Mouse (Mus musculus) E14TG2a.4 (cell line): ENCODE results near the gene Clec1a.

Experiments
- H3K27me3 ChIP-seq: 2 replicates; pipeline ENCODE4 v1.6.1; 2014; ENCODE audit warnings: low read length, control low read depth; ENCODE audit not compliant: insufficient read depth
- H3K36me3 ChIP-seq: 2 replicates; pipeline ENCODE4 v1.6.1; 2014; ENCODE audit warnings: low read length, control low read depth; ENCODE audit not compliant: insufficient read depth
- H3K4me1 ChIP-seq: replicated peaks from 2 replicates; pipeline ENCODE4 v1.6.1; 2014; ENCODE audit warnings: low read depth, low read length, control low read depth
- H3K4me3 ChIP-seq: replicated peaks from 2 replicates; pipeline ENCODE4 v1.5.1; 2014; ENCODE audit warnings: mild to moderate bottlenecking, low read length
- H3K9me3 ChIP-seq: 2 replicates; pipeline ENCODE4 v1.6.1; 2014; ENCODE audit warnings: low read length, control low read depth
- CTCF ChIP-seq: conservative IDR thresholded peaks from 2 replicates; pipeline ENCODE4 v1.5.1; 2014; ENCODE audit warnings: low read length
- NANOG ChIP-seq: IDR thresholded peaks from 2 replicates; pipeline ENCODE4 v1.6.1; 2014; ENCODE audit warnings: borderline replicate concordance, low read length, mixed read lengths
- POU5F1 ChIP-seq: IDR thresholded peaks from 2 replicates; pipeline ENCODE4 v1.6.1; 2014; ENCODE audit warnings: low read length, borderline replicate concordance

The Clec1a gene

GRCm38 (mm10) chr6:129422311-129422710 is 29.5 kb downstream of the Clec1a start:
- no peak for TF ChIP-seq NANOG
- no peak for TF ChIP-seq CTCF
- no peak for TF ChIP-seq POU5F1
- no peaks in the 10 kb centered on the region for H3K27me3 ChIP-seq
- no peaks in the 10 kb centered on the region for H3K9me3 ChIP-seq
- H3K4me1 ChIP-seq, result no peaks in the 10 kb centered on the region
- H3K36me3 ChIP-seq, result no peaks in the 10 kb centered on the region
- no peak overlapping the region for H3K4me3 ChIP-seq

GRCm38 (mm10) chr6:129414177-129414576 is 37.6 kb downstream of the Clec1a start:
- Histone ChIP-seq H3K36me3 (no peaks in the 10 kb centered on the region), H3K4me1 (no peaks in the 10 kb centered on the region), H3K4me3 (no peak overlapping the region), H3K9me3 (no peaks in the 10 kb centered on the region), H3K27me3 (no peaks in the 10 kb centered on the region)
- TF ChIP-seq NANOG, result no peak

GRCm38 (mm10) chr6:129408562-129408961 is 43.2 kb downstream of the Clec1a start, which contains the start of gene Clec9a:
Gene Clec9a, plus strand, starts transcription at chr6:129408862.
- H3K4me1 ChIP-seq, result no peaks in the 10 kb centered on the region
- TF ChIP-seq CTCF (no peak), NANOG (no peak), POU5F1 (no peak)
- no peak within 1 kb of the TSS for H3K4me3 ChIP-seq
- no peaks in the 10 kb centered on the region for H3K9me3 ChIP-seq
- H3K27me3 ChIP-seq, result no peaks in the 10 kb centered on the region
- H3K36me3 ChIP-seq, result no peaks in the 10 kb centered on the region

- Histone ChIP-seq H3K36me3 (no peaks in the 10 kb centered on the region), H3K27me3 (no peaks in the 10 kb centered on the region), H3K4me3 (no peak overlapping the region), H3K4me1 (no peaks in the 10 kb centered on the region), H3K9me3 (no peaks in the 10 kb centered on the region)
- TF ChIP-seq CTCF (no peak), POU5F1 (no peak), NANOG (no peak)
Measured at GRCm38 (mm10) chr6:129407324-129407723, 44.5 kb downstream of the Clec1a start.

DNA sequence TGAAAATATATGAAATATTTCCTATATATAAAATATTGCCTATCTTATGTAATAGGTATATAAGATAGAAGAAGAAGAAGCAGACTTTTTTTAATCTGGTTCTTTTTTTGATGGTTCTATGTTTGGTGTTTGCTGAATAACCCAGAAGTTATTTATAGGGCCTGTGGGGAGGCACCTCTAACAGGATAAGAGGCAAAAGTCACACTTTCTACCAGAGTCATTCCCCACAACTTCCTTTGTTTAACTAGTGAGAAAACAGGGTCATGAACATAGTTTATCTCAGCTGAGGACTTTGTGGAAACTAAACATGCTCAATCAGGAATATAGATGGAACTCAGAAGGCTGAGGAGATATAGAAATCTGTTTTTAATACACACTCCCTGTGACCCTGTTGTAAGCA is 45.8 kb downstream of the Clec1a start:
- no peak for TF ChIP-seq POU5F1
- TF ChIP-seq CTCF, result no peak
- no peak for TF ChIP-seq NANOG
- no peaks in the 10 kb centered on the region for H3K9me3 ChIP-seq
- H3K36me3 ChIP-seq, result no peaks in the 10 kb centered on the region
- no peaks in the 10 kb centered on the region for H3K4me1 ChIP-seq
- H3K4me3 ChIP-seq, result no peak overlapping the region
- no peaks in the 10 kb centered on the region for H3K27me3 ChIP-seq

DNA sequence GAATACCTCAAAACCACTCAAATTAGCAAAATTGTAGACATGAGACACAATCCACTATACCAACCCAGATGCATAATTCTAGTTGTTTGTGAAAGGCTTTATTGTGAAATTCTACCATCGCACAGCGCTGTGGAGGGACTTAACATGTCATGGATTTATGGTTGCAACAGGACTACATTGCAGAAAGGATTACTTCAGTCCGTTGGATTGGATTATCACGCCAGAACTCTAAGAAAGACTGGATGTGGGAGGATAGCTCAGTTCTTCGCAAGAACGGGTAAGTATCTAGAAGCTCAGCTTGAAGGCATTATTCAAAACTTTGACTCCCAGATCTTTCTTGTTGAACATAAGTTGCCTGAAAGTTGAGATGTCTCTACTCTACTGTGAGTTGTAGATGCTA is 48.4 kb downstream of the Clec1a start:
- H3K9me3 ChIP-seq, result no peaks in the 10 kb centered on the region
- no peak overlapping the region for H3K4me3 ChIP-seq
- H3K27me3 ChIP-seq, result no peaks in the 10 kb centered on the region
- TF ChIP-seq CTCF (no peak), NANOG (no peak), POU5F1 (no peak)
- H3K36me3 ChIP-seq, result no peaks in the 10 kb centered on the region
- no peaks in the 10 kb centered on the region for H3K4me1 ChIP-seq

DNA sequence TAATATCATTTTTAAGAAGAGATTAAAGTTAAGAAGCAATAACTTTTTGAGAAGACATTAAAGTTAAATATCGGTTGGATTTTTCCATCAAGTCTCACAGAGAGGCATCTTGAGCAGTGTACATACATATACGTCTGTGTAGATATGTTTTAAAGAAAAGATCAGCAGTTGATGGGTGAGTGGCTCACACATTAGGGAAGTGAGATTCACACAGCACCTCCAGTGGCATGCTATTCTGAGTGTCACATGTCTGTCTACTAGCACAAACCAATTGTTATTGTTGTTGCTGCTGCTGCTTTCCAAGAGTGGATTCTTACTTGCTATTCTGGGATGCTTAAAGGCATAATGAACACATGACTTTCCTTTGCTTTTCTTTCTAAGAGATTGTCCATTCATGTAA is 49.4 kb downstream of the Clec1a start:
- Histone ChIP-seq H3K4me3 (no peak overlapping the region), H3K27me3 (no peaks in the 10 kb centered on the region), H3K4me1 (no peaks in the 10 kb centered on the region), H3K36me3 (no peaks in the 10 kb centered on the region), H3K9me3 (no peaks in the 10 kb centered on the region)
- TF ChIP-seq NANOG (no peak), CTCF (no peak), POU5F1 (no peak)

DNA sequence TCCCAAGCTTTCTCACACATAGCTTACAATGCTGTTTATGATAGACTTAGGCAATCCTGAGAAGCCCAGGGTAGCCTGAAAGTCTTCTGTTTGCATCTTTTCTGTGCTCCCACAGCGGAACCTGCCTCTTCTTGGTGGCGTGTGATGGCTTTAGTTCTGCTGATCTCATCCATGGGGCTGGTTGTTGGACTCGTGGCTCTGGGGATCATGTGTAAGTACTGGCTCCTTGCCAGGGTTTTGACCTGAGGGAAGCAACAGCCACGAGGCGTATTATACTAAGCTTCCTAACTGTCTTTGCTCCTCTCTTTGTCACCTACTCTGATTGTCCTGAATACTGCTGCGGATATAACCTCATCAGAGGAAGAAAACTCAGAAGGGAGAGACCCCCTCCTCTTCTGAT is 51.9 kb downstream of the Clec1a start:
- Histone ChIP-seq H3K27me3 (no peaks in the 10 kb centered on the region), H3K4me3 (no peak overlapping the region)
- TF ChIP-seq POU5F1 (no peak), CTCF (no peak), NANOG (no peak)

DNA sequence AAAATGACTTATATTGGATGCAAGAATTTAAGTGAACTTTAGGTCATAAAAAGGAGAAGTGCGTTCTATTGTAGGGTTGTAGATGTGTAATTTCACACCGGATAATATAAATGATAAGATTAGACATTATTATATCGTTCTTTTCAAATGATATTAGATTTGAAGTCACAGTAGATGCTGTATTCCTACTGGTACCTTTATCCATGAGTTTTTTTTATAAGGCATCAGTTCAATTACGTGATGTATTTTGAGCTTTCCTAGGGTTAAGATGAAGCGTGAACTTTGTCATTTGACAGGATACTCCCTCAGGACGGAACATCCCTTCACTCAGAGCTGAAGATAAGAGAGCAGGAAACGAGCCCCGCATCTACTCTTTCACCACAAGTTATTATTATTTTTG is 54.8 kb downstream of the Clec1a start, which contains the start of gene Clec1b:
TSS of gene Clec1b (plus strand) at position 301 of the 400 bp plus-strand sequence.
- H3K4me1 ChIP-seq, result no peaks in the 10 kb centered on the region
- no peak within 1 kb of the TSS for H3K4me3 ChIP-seq
- no peaks in the 10 kb centered on the region for H3K27me3 ChIP-seq
- no peaks in the 10 kb centered on the region for H3K9me3 ChIP-seq
- TF ChIP-seq NANOG (no peak), CTCF (no peak), POU5F1 (no peak)
- no peaks in the 10 kb centered on the region for H3K36me3 ChIP-seq

More for the DNA sequence above, 51.9 kb downstream of the Clec1a start:
- no peaks in the 10 kb centered on the region for H3K4me1 ChIP-seq
- H3K9me3 ChIP-seq, result no peaks in the 10 kb centered on the region
- no peaks in the 10 kb centered on the region for H3K36me3 ChIP-seq
